Mouse (Mus musculus): ENCODE measurements around the gene Gm10097.
A peak's percentile ranks its signal among the peaks of the same experiment; 100 is the strongest.

Gene Gm10097

DNA sequence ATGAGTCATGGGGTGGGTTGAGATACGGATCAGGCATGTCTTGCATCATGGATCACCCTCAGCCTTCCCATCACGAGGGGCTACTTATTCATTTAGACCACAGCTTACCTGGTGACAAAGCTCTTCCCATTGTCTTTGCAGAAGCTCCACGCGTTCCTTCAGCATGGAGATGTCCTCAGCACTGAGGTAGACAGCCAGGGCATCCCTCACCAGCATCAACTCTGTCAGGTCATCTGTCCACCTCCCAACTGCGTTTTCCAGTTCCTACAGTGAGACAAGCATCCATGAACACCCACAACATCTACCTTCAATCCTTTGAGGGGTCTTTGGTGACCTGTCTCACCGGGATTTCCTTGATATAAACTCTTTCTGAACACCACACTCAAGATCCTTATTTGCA, 14.7 kb downstream of the Gm10097 start:
- no peak for DNase-seq (ENCODE audit: low spot score in 2 of 2)

DNA sequence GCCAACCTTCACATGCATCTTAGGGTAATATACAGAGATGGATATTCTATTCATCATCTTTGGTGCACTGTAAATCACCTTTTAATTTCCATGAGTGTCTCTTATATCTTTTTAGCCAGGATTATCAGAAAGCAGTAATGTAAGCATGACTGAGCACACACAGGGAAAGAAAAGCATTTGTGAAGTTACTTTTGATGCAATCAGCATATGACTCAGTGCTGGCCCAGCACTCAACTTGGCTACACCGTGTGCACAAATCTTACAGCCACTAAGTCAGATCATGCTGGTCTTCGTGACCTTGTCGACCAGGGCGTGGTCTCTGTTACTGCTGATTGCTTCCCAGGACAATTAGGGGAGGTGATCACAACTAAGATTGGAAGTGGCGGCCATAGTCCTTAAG, 16.8 kb downstream of the Gm10097 start:
- no peak for DNase-seq (ENCODE audit: low spot score in 2 of 2)

DNA sequence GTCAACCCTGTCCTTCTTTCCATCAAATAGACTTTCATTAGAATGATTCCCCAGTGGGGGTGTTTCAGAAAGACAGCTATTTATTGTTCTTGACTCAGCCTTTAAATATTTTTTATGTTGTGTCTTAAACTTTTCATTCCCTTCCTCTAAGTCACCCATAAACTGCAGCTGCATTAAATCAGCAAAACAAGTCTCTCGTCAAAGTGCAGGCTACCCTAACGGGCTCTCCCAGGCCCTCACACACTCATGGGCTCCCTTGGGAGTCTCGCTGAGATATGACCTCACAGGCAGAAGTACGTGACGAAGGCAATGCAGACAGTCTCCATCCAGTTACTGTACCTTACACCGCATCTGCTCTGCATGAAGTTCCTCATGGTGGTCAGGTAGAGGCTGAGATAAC, 17.3 kb downstream of the Gm10097 start:
- no peak for DNase-seq (ENCODE audit: low spot score in 2 of 2)

- DNase-seq (ENCODE audit: low spot score in 2 of 2), result no peak
Observed at GRCm38 (mm10) chr10:5087336-5087735, 18.3 kb downstream of the Gm10097 start.

DNA sequence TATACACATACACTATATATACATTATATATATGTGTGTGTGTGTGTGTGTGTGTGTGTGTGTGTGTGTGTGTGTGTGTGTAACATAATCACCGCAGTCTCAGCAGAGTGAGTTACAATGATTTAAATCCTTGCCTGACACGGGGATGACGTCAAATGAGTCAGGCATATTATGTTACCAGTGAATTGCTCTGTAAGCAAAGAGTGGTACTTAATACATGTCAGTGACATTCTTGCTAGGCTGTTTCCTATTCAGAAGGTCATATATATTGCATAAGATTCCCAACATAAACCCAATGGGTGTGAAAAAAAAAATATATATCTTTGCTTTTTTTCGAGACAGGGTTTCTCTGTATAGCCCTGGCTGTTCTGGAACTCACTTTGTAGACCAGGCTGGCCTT, 20.1 kb downstream of the Gm10097 start:
- no peak for DNase-seq (ENCODE audit: low spot score in 2 of 2)

DNA sequence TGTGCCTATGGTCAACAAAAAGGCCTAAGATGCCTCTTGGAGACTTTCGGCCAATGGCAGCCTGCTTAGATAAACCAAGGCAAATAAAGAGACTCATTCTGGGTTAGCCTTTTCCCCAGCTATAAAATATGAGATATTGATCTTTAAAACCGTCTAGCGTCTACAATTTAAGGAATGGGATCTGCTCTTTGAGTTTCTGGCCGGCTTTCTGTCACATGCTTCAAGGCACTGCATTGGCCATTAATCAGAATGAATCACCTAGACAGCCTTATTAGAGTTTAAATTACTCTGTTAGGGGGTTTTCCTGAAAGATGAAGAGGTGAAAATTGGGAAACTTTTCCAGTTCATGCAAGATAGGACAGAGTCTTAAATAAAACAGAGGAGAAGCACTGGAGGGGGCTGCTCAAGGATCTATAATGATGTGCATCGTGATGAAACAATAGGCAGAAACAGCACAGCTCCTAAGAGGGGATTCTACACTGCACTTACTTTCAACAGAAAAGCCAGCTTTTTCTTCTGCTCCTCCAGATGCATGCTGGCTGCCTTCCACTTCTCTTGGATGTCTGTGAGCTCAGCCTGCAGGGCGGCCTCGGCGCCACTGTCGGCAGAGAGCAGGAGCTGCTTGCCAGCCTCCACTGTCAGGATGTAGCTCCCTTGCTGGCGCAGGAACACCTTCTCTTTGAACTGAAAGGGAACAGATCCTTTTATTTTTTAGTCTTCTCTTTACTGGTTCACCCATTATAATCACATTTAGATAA, 28.2 kb downstream of the Gm10097 start:
- peak; percentile 47 to 69 for DNase-seq (ENCODE audit: low spot score in 2 of 2)

DNA sequence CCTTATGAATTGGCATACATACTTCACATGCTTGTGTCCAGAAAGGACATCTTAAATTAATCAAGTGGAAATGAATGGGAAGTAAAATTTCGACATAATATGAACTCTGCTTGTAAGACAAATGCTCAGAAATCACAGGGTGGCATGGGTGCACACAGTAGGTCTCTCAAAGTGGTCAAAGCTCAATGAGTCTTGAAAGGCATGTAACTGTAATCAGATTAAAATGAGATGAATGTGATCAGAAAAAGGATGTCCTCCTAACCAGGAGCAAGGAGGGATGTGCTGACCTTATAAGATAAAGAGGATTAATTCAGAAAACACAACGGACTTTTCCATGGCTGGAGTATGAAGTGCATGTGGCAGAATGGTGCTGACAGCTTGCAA, 28.8 kb downstream of the Gm10097 start:
- no peak for DNase-seq (ENCODE audit: low spot score in 2 of 2)

- DNase-seq (ENCODE audit: low spot score in 2 of 2), result no peak
Observed at GRCm38 (mm10) chr10:5110773-5111172, 41.8 kb downstream of the Gm10097 start.

DNA sequence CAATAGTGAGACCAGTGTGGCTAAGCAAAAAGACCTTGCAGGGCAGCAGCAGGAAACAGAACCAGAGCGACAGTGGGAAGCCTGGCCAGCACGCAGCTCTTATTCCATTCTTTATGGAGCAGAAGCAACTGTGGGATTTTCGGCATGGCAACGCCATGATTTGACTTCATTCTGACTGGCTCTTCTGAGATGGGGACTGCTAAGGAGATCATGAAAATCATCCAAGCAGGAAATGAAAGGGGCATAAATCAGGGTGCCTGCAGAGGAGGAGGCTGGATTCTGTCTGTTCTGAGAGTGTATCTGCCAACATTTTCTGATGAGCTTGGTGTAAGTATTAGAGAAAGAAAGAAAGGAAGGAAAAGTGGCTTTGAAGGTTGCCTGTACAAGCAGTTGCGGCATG, 47.2 kb downstream of the Gm10097 start:
- no peak for DNase-seq (ENCODE audit: low spot score in 2 of 2)

GRCm38 (mm10) chr10:5116720-5117119, 47.7 kb downstream of the Gm10097 start:
- no peak for DNase-seq (ENCODE audit: low spot score in 2 of 2)

All from urinary bladder, postnatal 4 days (tissue).